Mouse (Mus musculus) neural tube, embryonic 13.5 days (tissue): ENCODE results near the gene Pcsk6. TPM values are rescaled to one million over a fixed set of nuclear protein-coding genes. Genes with fewer than 3 reads are reported as not detected.

ENCODE experiments used
- ATAC-seq: fragments of 200-750 bp; cut with Nextera tagmentation; 2 replicates; pipeline ENCODE4 v1.8.0; 2017; ENCODE audit warnings: low read depth, mild to moderate bottlenecking, moderate TSS enrichment, moderate library complexity
- H3K27ac ChIP-seq: fragments of 300-500 bp; sonication (generic); replicated peaks from 2 replicates; pipeline ENCODE4 v1.5.1; 2015; ENCODE audit warnings: moderate library complexity, mild to moderate bottlenecking, inconsistent platforms
- H3K27me3 ChIP-seq: fragments of 300-500 bp; sonication (generic); 2 replicates; pipeline ENCODE4 v1.6.1; 2015; ENCODE audit warnings: mild to moderate bottlenecking, inconsistent platforms
- H3K36me3 ChIP-seq: fragments of 300-500 bp; sonication (generic); 2 replicates; pipeline ENCODE4 v1.6.1; 2015; ENCODE audit warnings: mild to moderate bottlenecking, inconsistent platforms
- H3K4me1 ChIP-seq: fragments of 300-500 bp; sonication (generic); replicated peaks from 2 replicates; pipeline ENCODE4 v1.6.1; 2015; ENCODE audit warnings: inconsistent platforms
- H3K4me2 ChIP-seq: fragments of 300-500 bp; sonication (generic); 2 replicates; pipeline ENCODE4 v1.6.1; 2015; ENCODE audit warnings: inconsistent platforms, mild to moderate bottlenecking, moderate library complexity
- H3K4me3 ChIP-seq: fragments of 300-500 bp; sonication (generic); 2 replicates; pipeline ENCODE4 v1.5.1; 2015; ENCODE audit warnings: mild to moderate bottlenecking, inconsistent platforms
- H3K9ac ChIP-seq: fragments of 300-500 bp; sonication (generic); 2 replicates; pipeline ENCODE4 v1.6.1; 2015; ENCODE audit warnings: moderate library complexity, mild to moderate bottlenecking, inconsistent platforms
- H3K9me3 ChIP-seq: fragments of 300-500 bp; sonication (generic); 2 replicates; pipeline ENCODE4 v1.6.1; 2016; ENCODE audit warnings: inconsistent platforms
- WGBS: fragments of 180-500 bp; shearing (Covaris S2); methylation state at CpG from one replicate; pipeline ENCODE4 v1.1.7; 2015; 5-methylcytosine and 5-hydroxymethylcytosine counted together
- polyA plus RNA-seq: library from polyadenylated mRNA; unstranded; fragments of >200 nt; fragmentation: Nextera tagmentation; extraction: Ambion mirVana; gene quantifications from 2 replicates; pipeline ENCODE4 v1.2.1, GENCODE M21; 2015

Pcsk6 gene
- polyA plus RNA-seq, 1 experiment from 2014 or later = 1.3 TPM

GRCm38 (mm10) chr7:65869794-65870193, 8.3 kb downstream of the Pcsk6 start:
- 89% methylated on average over 5 of the region's 5 CpGs for WGBS
- Histone ChIP-seq H3K36me3 (no peaks in the 10 kb centered on the region), H3K4me2 (no peak overlapping the region), H3K4me1 (peaks cover 20% of the 10 kb centered on the region), H3K27ac (no peak overlapping the region), H3K27me3 (peaks cover 29% of the 10 kb centered on the region), H3K9ac (no peak overlapping the region), H3K4me3 (no peak overlapping the region), H3K9me3 (no peaks in the 10 kb centered on the region)
- no peak for ATAC-seq

GRCm38 (mm10) chr7:65870227-65870626, 8.7 kb downstream of the Pcsk6 start:
- Histone ChIP-seq H3K27ac (no peak overlapping the region), H3K27me3 (peaks cover 25% of the 10 kb centered on the region), H3K4me1 (peaks cover 20% of the 10 kb centered on the region), H3K4me3 (no peak overlapping the region), H3K4me2 (no peak overlapping the region), H3K9me3 (no peaks in the 10 kb centered on the region), H3K9ac (no peak overlapping the region), H3K36me3 (no peaks in the 10 kb centered on the region)
- no peak for ATAC-seq
- WGBS = 86% methylated on average over 5 of the region's 5 CpGs

- no peak overlapping the region for H3K27ac ChIP-seq
- 11% methylated on average over 10 of the region's 10 CpGs for WGBS
These were observed 9.5 kb downstream of the Pcsk6 start for GRCm38 (mm10) chr7:65870928-65871580.

GRCm38 (mm10) chr7:65871851-65872250, 10.3 kb downstream of the Pcsk6 start:
- no peaks in the 10 kb centered on the region for H3K36me3 ChIP-seq
- 79% methylated on average over 2 of the region's 2 CpGs for WGBS
- no peak overlapping the region for H3K9ac ChIP-seq
- no peaks in the 10 kb centered on the region for H3K9me3 ChIP-seq
- peaks cover 20% of the 10 kb centered on the region for H3K4me1 ChIP-seq
- H3K27ac ChIP-seq = no peak overlapping the region
- peaks cover 16% of the 10 kb centered on the region for H3K27me3 ChIP-seq
- H3K4me2 ChIP-seq = no peak overlapping the region
- H3K4me3 ChIP-seq = no peak overlapping the region
- ATAC-seq = 0 out of 2 replicates have a peak, but pooled peaks have one; percentile 17

More at GRCm38 (mm10) chr7:65870928-65871580, 9.5 kb downstream of the Pcsk6 start:
- Histone ChIP-seq H3K27me3 (peaks cover 17% of the 10 kb centered on the region), H3K4me3 (no peak overlapping the region), H3K9ac (peak overlapping the region; percentile 32; the same call in 1 of the 2 replicates), H3K4me1 (peaks cover 20% of the 10 kb centered on the region), H3K4me2 (no peak overlapping the region), H3K9me3 (no peaks in the 10 kb centered on the region), H3K36me3 (no peaks in the 10 kb centered on the region)
- peak; percentile 92 for ATAC-seq

GRCm38 (mm10) chr7:65873176-65873845, 11.8 kb downstream of the Pcsk6 start:
- 92% methylated on average over 6 of the region's 6 CpGs for WGBS
- H3K4me3 ChIP-seq = no peak overlapping the region
- H3K4me2 ChIP-seq = no peak overlapping the region
- H3K36me3 ChIP-seq = no peaks in the 10 kb centered on the region
- peaks cover 20% of the 10 kb centered on the region for H3K4me1 ChIP-seq
- peaks cover 9% of the 10 kb centered on the region; the same call in 1 of the 2 replicates for H3K27me3 ChIP-seq
- no peak overlapping the region for H3K9ac ChIP-seq
- ATAC-seq = no peak
- H3K9me3 ChIP-seq = no peaks in the 10 kb centered on the region
- no peak overlapping the region for H3K27ac ChIP-seq

- no peak overlapping the region for H3K4me3 ChIP-seq
- H3K9ac ChIP-seq = no peak overlapping the region
- H3K36me3 ChIP-seq = no peaks in the 10 kb centered on the region
- WGBS = 94% methylated on average over 2 of the region's 2 CpGs
- no peak for ATAC-seq
- no peaks in the 10 kb centered on the region for H3K9me3 ChIP-seq
- H3K4me1 ChIP-seq = peaks cover 20% of the 10 kb centered on the region
- H3K27me3 ChIP-seq = peaks cover 9% of the 10 kb centered on the region; the same call in 1 of the 2 replicates
- H3K4me2 ChIP-seq = no peak overlapping the region
- H3K27ac ChIP-seq = no peak overlapping the region
These were observed 12.4 kb downstream of the Pcsk6 start for GRCm38 (mm10) chr7:65873902-65874301.

- Histone ChIP-seq H3K27me3 (peaks cover 4% of the 10 kb centered on the region; the same call in 1 of the 2 replicates), H3K27ac (no peak overlapping the region), H3K4me3 (no peak overlapping the region), H3K36me3 (no peaks in the 10 kb centered on the region), H3K4me1 (peaks cover 17% of the 10 kb centered on the region), H3K9me3 (no peaks in the 10 kb centered on the region), H3K4me2 (no peak overlapping the region), H3K9ac (no peak overlapping the region)
- WGBS = 80% methylated on average over 3 of the region's 3 CpGs
- no peak for ATAC-seq
These were observed 15.1 kb downstream of the Pcsk6 start for GRCm38 (mm10) chr7:65876596-65876995.

- H3K27ac ChIP-seq = no peak overlapping the region
- H3K27me3 ChIP-seq = peaks cover 3% of the 10 kb centered on the region; the same call in 1 of the 2 replicates
- no peak overlapping the region for H3K4me2 ChIP-seq
- no peak overlapping the region for H3K9ac ChIP-seq
- ATAC-seq = no peak
- no peaks in the 10 kb centered on the region for H3K9me3 ChIP-seq
- peaks cover 13% of the 10 kb centered on the region for H3K4me1 ChIP-seq
- 56% methylated on average over 4 of the region's 4 CpGs for WGBS
- no peak overlapping the region for H3K4me3 ChIP-seq
- H3K36me3 ChIP-seq = no peaks in the 10 kb centered on the region
These were observed 16.7 kb downstream of the Pcsk6 start for GRCm38 (mm10) chr7:65878234-65878633.

- no peak for ATAC-seq
- no peak overlapping the region for H3K4me2 ChIP-seq
- H3K4me1 ChIP-seq = peaks cover 13% of the 10 kb centered on the region
- H3K9ac ChIP-seq = no peak overlapping the region
- no peak overlapping the region for H3K4me3 ChIP-seq
- WGBS = 68% methylated on average over 9 of the region's 9 CpGs
- H3K9me3 ChIP-seq = no peaks in the 10 kb centered on the region
- H3K27ac ChIP-seq = no peak overlapping the region
- H3K36me3 ChIP-seq = no peaks in the 10 kb centered on the region
- H3K27me3 ChIP-seq = no peaks in the 10 kb centered on the region
These were observed 17.8 kb downstream of the Pcsk6 start for GRCm38 (mm10) chr7:65879330-65879729.

- ATAC-seq = no peak
- WGBS = 79% methylated on average over 5 of the region's 5 CpGs
- Histone ChIP-seq H3K36me3 (no peaks in the 10 kb centered on the region), H3K9ac (no peak overlapping the region), H3K27me3 (no peaks in the 10 kb centered on the region), H3K9me3 (no peaks in the 10 kb centered on the region), H3K4me3 (no peak overlapping the region), H3K27ac (no peak overlapping the region), H3K4me1 (peaks cover 13% of the 10 kb centered on the region), H3K4me2 (peak overlapping the region; percentile 42)
These were observed 19.2 kb downstream of the Pcsk6 start for GRCm38 (mm10) chr7:65880666-65881289.

GRCm38 (mm10) chr7:65881290-65881688, 19.8 kb downstream of the Pcsk6 start:
- Histone ChIP-seq H3K9ac (no peak overlapping the region), H3K27me3 (no peaks in the 10 kb centered on the region; the same call in 1 of the 2 replicates), H3K4me1 (peaks cover 13% of the 10 kb centered on the region), H3K27ac (no peak overlapping the region), H3K4me3 (no peak overlapping the region), H3K9me3 (no peaks in the 10 kb centered on the region), H3K4me2 (peak overlapping the region; percentile 42), H3K36me3 (no peaks in the 10 kb centered on the region)
- 22% methylated on average over 12 of the region's 12 CpGs for WGBS
- peak; percentile 36; the same call in 1 of the 2 replicates for ATAC-seq

- Histone ChIP-seq H3K9me3 (no peaks in the 10 kb centered on the region), H3K36me3 (no peaks in the 10 kb centered on the region), H3K27me3 (no peaks in the 10 kb centered on the region; the same call in 1 of the 2 replicates), H3K27ac (no peak overlapping the region), H3K4me2 (no peak overlapping the region), H3K9ac (no peak overlapping the region), H3K4me1 (peaks cover 13% of the 10 kb centered on the region), H3K4me3 (no peak overlapping the region)
- ATAC-seq = no peak
- WGBS = 92% methylated on average over 4 of the region's 4 CpGs
These were observed 23.4 kb downstream of the Pcsk6 start for GRCm38 (mm10) chr7:65884928-65885327.
